Mouse (Mus musculus) G1E (cell line): ENCODE measurements around the gene Lzts2.

Source experiments
- CTCF ChIP-seq: IDR thresholded peaks from 2 replicates; pipeline ENCODE4 v1.5.1; 2012; ENCODE audit warnings: low read depth, low read length, inconsistent platforms, mixed read lengths
- GATA1 ChIP-seq: IDR thresholded peaks from 2 replicates; pipeline ENCODE4 v1.6.1; 2012; ENCODE audit warnings: borderline replicate concordance, low read length, inconsistent platforms, mixed read lengths
- POLR2AphosphoS5 ChIP-seq: IDR thresholded peaks from 2 replicates; pipeline ENCODE4 v1.6.1; 2012; ENCODE audit warnings: low read depth, low read length, inconsistent platforms; ENCODE audit not compliant: insufficient replicate concordance

DNA sequence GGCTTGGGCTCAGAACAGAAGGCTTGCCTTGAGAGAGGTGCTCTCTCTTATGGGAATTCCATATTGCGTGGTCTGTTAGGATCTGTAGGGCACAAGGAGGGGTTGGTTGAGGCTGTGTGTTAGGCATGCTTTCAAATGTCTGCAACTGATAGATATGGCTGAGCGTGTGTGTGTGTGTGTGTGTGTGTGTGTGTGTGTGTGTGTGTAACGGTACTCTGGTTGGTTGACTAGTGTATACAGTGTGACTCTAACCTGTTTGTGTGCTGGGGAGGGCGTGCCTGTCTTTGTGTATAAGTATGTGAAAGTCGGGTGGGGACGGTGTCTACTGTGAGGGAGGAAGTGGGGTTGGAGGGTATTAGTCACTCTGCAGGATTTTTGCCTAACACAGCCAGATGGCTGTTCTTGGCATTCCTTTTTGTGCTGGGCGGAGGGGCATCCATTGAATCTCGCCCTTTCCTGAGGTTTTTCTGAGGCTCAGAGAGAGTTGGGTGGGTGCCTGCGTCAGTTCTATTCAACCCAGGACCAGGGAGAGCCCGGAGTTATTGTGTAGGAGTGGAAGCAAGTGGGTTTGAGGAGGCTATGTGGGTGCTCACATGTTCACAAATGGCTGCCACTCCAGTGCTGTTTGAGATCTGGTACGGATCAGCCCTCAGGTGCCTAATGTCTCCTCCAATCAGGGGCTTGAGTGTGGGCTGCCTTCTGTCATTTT is 33.9 kb downstream of the Lzts2 start:
- no peak for TF ChIP-seq CTCF
- TF ChIP-seq GATA1, result no peak
- no peak for TF ChIP-seq POLR2AphosphoS5
